9 mouse cellular contexts compared by ENCODE assay signal in genomic region chr4:135306533-135306932, GRCm38 (mm10). TPM values are rescaled to one million over a fixed set of nuclear protein-coding genes. Genes with fewer than 3 reads are reported as not detected.
DNase-seq lines count a peak whose midpoint lies in the region; ATAC-seq lines count a peak whose summit lies in the region.
"Had no signal": no experiment of that assay in that cellular context is flagged by ENCODE, and none has a peak within 500 bp of the region (broad histone marks: within the 10 kb centered on the region; RNA-seq: fewer than 3 reads in every experiment).

No protein-coding gene starts in this region.

- ATAC-seq in stomach, embryonic 16.5 days (ENCODE audit: insufficient read depth, low FRiP score) = peak; percentile 17; the same call in 1 of the 2 replicates
- ATAC-seq in monocyte, adult 5-6 weeks (replicated peaks; ENCODE audit: insufficient number of reproducible peaks, low FRiP score, low TSS enrichment, poor library complexity, severe bottlenecking) = no peak
- ATAC-seq in hindbrain, embryonic 16.5 days = no peak
- ATAC-seq in cerebellum, adult (ENCODE audit: insufficient number of reproducible peaks, low FRiP score, low TSS enrichment) = no peak

- DNase-seq in right cerebral cortex, adult 2 months (ENCODE audit: low spot score in 2 of 2) = peak; percentile 10 to 23
- DNase-seq in right cerebral cortex, postnatal 25 days = no peak
- peak; percentile 68 to 69 for DNase-seq in gastrocnemius, postnatal 36 days
- no peak for DNase-seq in limb, embryonic 10.5 days (ENCODE audit: low spot score)

- no peak overlapping the region for H3K9ac ChIP-seq in stomach, embryonic 16.5 days (ENCODE audit: low read length)
- H3K9ac ChIP-seq in hindbrain, embryonic 16.5 days (ENCODE audit: low read depth, low read length) = no peak overlapping the region

- 58% methylated on average over 4 of the region's 4 CpGs for WGBS in limb, embryonic 10.5 days
- 49% methylated on average over 4 of the region's 4 CpGs for WGBS in stomach, embryonic 16.5 days
- WGBS in hindbrain, embryonic 16.5 days = 66% methylated on average over 4 of the region's 4 CpGs

- no peaks in the 10 kb centered on the region for H3K36me3 ChIP-seq in limb, embryonic 10.5 days
- no peaks in the 10 kb centered on the region for H3K36me3 ChIP-seq in stomach, embryonic 16.5 days (ENCODE audit: control insufficient read depth, insufficient read depth, low read length)
- H3K36me3 ChIP-seq in hindbrain, embryonic 16.5 days (ENCODE audit: control insufficient read depth, insufficient read depth, low read length) = no peaks in the 10 kb centered on the region
- H3K36me3 ChIP-seq: hindbrain, embryonic 15.5 days had no signal

- intact Hi-C loops in gastrocnemius, postnatal 36 days (cut with DNase I) = no loop called here

- no peak overlapping the region for H3K4me2 ChIP-seq in stomach, embryonic 16.5 days (ENCODE audit: low read depth, low read length)
- no peak overlapping the region for H3K4me2 ChIP-seq in hindbrain, embryonic 16.5 days (ENCODE audit: low read length)

- peaks cover 26% of the 10 kb centered on the region for H3K4me1 ChIP-seq in limb, embryonic 10.5 days
- H3K4me1 ChIP-seq in stomach, embryonic 16.5 days (ENCODE audit: control insufficient read depth, insufficient read depth, low read length) = no peaks in the 10 kb centered on the region
- H3K4me1 ChIP-seq in hindbrain, embryonic 16.5 days (ENCODE audit: control insufficient read depth, insufficient read depth, low read depth, low read length) = no peaks in the 10 kb centered on the region
- H3K4me1 ChIP-seq: hindbrain, embryonic 15.5 days had no signal

- no peak overlapping the region for H3K4me3 ChIP-seq in limb, embryonic 10.5 days
- H3K4me3 ChIP-seq in stomach, embryonic 16.5 days (replicated peaks; ENCODE audit: low read length) = no peak overlapping the region
- no peak overlapping the region for H3K4me3 ChIP-seq in hindbrain, embryonic 16.5 days (ENCODE audit: low read length)
- H3K4me3 ChIP-seq: hindbrain, embryonic 15.5 days had no signal

- no peaks in the 10 kb centered on the region for H3K9me3 ChIP-seq in limb, embryonic 10.5 days (replicated peaks)
- H3K9me3 ChIP-seq in stomach, embryonic 16.5 days (replicated peaks; ENCODE audit: control insufficient read depth, low read length) = no peaks in the 10 kb centered on the region
- no peaks in the 10 kb centered on the region for H3K9me3 ChIP-seq in hindbrain, embryonic 16.5 days (ENCODE audit: control insufficient read depth, low read length)
- H3K9me3 ChIP-seq: hindbrain, embryonic 15.5 days had no signal

- H3K27me3 ChIP-seq in limb, embryonic 10.5 days (ENCODE audit: low read depth, poor library complexity, severe bottlenecking) = no peaks in the 10 kb centered on the region
- H3K27me3 ChIP-seq in stomach, embryonic 16.5 days (ENCODE audit: control insufficient read depth, insufficient read depth, low read length) = no peaks in the 10 kb centered on the region
- no peaks in the 10 kb centered on the region for H3K27me3 ChIP-seq in hindbrain, embryonic 16.5 days (replicated peaks; ENCODE audit: control insufficient read depth, insufficient read depth, low read length)
- H3K27me3 ChIP-seq: hindbrain, embryonic 15.5 days had no signal

- H3K27ac ChIP-seq in limb, embryonic 10.5 days = 0 out of 2 replicates have a peak overlapping the region, but pooled peaks have one; percentile 25
- no peak overlapping the region for H3K27ac ChIP-seq in stomach, embryonic 16.5 days (ENCODE audit: low read length)
- no peak overlapping the region for H3K27ac ChIP-seq in hindbrain, embryonic 16.5 days (ENCODE audit: low read depth, low read length)
- H3K27ac ChIP-seq: hindbrain, embryonic 15.5 days had no signal

RNA-seq across cellular contexts. Expression of gene Clic4, which starts 33.9 kb away (rescaled TPM):
- 10 to 100 TPM; 22.4 to 24.3 TPM for total RNA-seq in gastrocnemius, postnatal 36 days (2021)
- 208 and 220 TPM in 2 replicates for polyA plus RNA-seq in limb, embryonic 10.5 days (2016; fragmentation: Nextera tagmentation; extraction: Ambion mirVana)
- polyA plus RNA-seq in stomach, embryonic 16.5 days (2015; fragmentation: Nextera tagmentation; extraction: Ambion mirVana) = 136 and 141 TPM in 2 replicates
- total RNA-seq in monocyte, adult 5-6 weeks (2017) = 39.4 to 61.3 TPM (median 41.0 TPM) in 3 replicates
- 56.1 and 71.0 TPM in 2 replicates for polyA plus RNA-seq in hindbrain, embryonic 16.5 days (2015; fragmentation: Nextera tagmentation; extraction: Ambion mirVana)

RNA-seq across cellular contexts. Expression of gene Srrm1, which starts 46.6 kb away (rescaled TPM):
- total RNA-seq in gastrocnemius, postnatal 36 days (2021) = 10 to 100 TPM; 51.5 to 59.3 TPM
- polyA plus RNA-seq in limb, embryonic 10.5 days (2016; fragmentation: Nextera tagmentation; extraction: Ambion mirVana) = 233 TPM in 2 replicates
- polyA plus RNA-seq in stomach, embryonic 16.5 days (2015; fragmentation: Nextera tagmentation; extraction: Ambion mirVana) = 176 and 188 TPM in 2 replicates
- total RNA-seq in monocyte, adult 5-6 weeks (2017) = 123 to 188 TPM (median 151 TPM) in 3 replicates
- 151 and 163 TPM in 2 replicates for polyA plus RNA-seq in hindbrain, embryonic 16.5 days (2015; fragmentation: Nextera tagmentation; extraction: Ambion mirVana)

Comparison
In these comparisons a context has a peak if more than half of its experiments do, and no peak if none do; other contexts are left out.
1. DNase-seq: peak in right cerebral cortex, adult 2 months (2 of 2) and gastrocnemius, postnatal 36 days (2 of 2); none in right cerebral cortex, postnatal 25 days (single experiment) and limb, embryonic 10.5 days (single experiment).